Mouse (Mus musculus) yolk sac, embryonic 10.5 days (tissue): ENCODE results near the gene Eml6.
"Not testable (repeated sequence)": the region's sequence is repeated elsewhere in the genome, so short reads cannot be mapped to it uniquely, and the experiment has no call there.

Experiments used
- DNase-seq: peaks from one replicate; pipeline ENCODE4 v3.0.0-alpha.2; 2017; ENCODE audit warnings: low spot score

Gene Eml6

GRCm38 (mm10) chr11:29788921-29789638 lies 236.8 kb downstream of the Eml6 start:
- no peak for DNase-seq

- no peak for DNase-seq
Observed at GRCm38 (mm10) chr11:29788499-29788898, 237.3 kb downstream of the Eml6 start.

- no peak for DNase-seq
Observed at GRCm38 (mm10) chr11:29787473-29787872, 238.4 kb downstream of the Eml6 start.

- no peak for DNase-seq
Observed at GRCm38 (mm10) chr11:29786583-29787219, 239.1 kb downstream of the Eml6 start.

- DNase-seq: no peak
Observed at GRCm38 (mm10) chr11:29779409-29780026, 246.3 kb downstream of the Eml6 start.

- no peak for DNase-seq
Observed at GRCm38 (mm10) chr11:29778936-29779335, 246.9 kb downstream of the Eml6 start.

- no peak for DNase-seq
Observed at GRCm38 (mm10) chr11:29777964-29778363, 247.9 kb downstream of the Eml6 start.

GRCm38 (mm10) chr11:29774760-29775159 lies 251.1 kb downstream of the Eml6 start:
- DNase-seq: no peak

GRCm38 (mm10) chr11:29774296-29774695 lies 251.5 kb downstream of the Eml6 start:
- DNase-seq: no peak

GRCm38 (mm10) chr11:29772279-29772678 lies 253.6 kb downstream of the Eml6 start:
- no peak for DNase-seq

- DNase-seq: no peak
Observed at GRCm38 (mm10) chr11:29770666-29771400, 255.0 kb downstream of the Eml6 start.

GRCm38 (mm10) chr11:29768523-29768922 lies 257.3 kb downstream of the Eml6 start:
- no peak for DNase-seq

- DNase-seq: no peak
Observed at GRCm38 (mm10) chr11:29766313-29766982, 259.4 kb downstream of the Eml6 start.

- no peak for DNase-seq
Observed at GRCm38 (mm10) chr11:29765063-29765462, 260.8 kb downstream of the Eml6 start.

GRCm38 (mm10) chr11:29762768-29763167 lies 263.1 kb downstream of the Eml6 start:
- DNase-seq: no peak

- no peak for DNase-seq
Observed at GRCm38 (mm10) chr11:29761387-29761786, 264.4 kb downstream of the Eml6 start.

GRCm38 (mm10) chr11:29758617-29759016 lies 267.2 kb downstream of the Eml6 start:
- DNase-seq: no peak

GRCm38 (mm10) chr11:29756007-29756406 lies 269.8 kb downstream of the Eml6 start:
- not testable (repeated sequence) for DNase-seq

- DNase-seq: no peak
Observed at GRCm38 (mm10) chr11:29751648-29752611, 273.9 kb downstream of the Eml6 start.

GRCm38 (mm10) chr11:29751013-29751412 lies 274.8 kb downstream of the Eml6 start:
- DNase-seq: no peak

- DNase-seq: no peak
Observed at GRCm38 (mm10) chr11:29749468-29749829, 276.4 kb downstream of the Eml6 start.
